ENCODE assay signal across 20 mouse cellular contexts in the genomic region with DNA sequence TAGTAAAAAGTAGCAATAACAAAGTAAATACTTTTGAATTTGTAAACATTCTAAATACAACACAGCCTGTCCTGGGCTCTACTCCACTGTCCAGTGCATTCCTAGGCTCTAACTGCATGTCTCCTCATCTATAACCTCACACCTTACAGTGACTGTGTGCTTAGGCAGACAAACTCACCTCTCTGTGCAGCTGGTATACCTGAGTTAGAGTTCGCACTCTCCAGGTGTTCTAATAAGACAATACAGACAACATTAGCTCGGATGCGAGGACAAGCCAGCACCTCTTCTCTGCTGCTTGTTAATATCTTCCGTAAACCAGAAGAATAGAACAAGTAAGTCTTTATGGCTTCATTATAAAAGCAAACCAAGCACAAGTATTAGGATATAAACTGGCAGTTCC. TPM values are rescaled to one million over a fixed set of nuclear protein-coding genes. Genes with fewer than 3 reads are reported as not detected.
DNase-seq lines count a peak whose midpoint lies in the region; ATAC-seq and TF ChIP-seq lines count a peak whose summit lies in the region.
"Had no signal": no experiment of that assay in that cellular context is flagged by ENCODE, and none has a peak within 500 bp of the region (broad histone marks: within the 10 kb centered on the region; RNA-seq: fewer than 3 reads in every experiment).

No protein-coding gene starts in this region.

- peak; percentile 54 for DNase-seq in heart, adult 11 months
- no peak for DNase-seq in heart, postnatal 36 days
- DNase-seq in midbrain, embryonic 11.5 days (ENCODE audit: low spot score, missing footprints) = peak; percentile 33
- DNase-seq in midbrain, embryonic 14.5 days = no peak
- DNase-seq in stomach, postnatal 0 days (ENCODE audit: low spot score) = peak; percentile 6
- DNase-seq: adrenal gland, adult 8-10 months; adrenal gland, postnatal 14 days; adrenal gland, postnatal 36 days; B cell, adult 2 months; cerebellum, adult 11-12 months; cerebellum, postnatal 25 days had no signal

- no peak overlapping the region for H3K9ac ChIP-seq in midbrain, embryonic 11.5 days (ENCODE audit: low read length)
- H3K9ac ChIP-seq in midbrain, embryonic 14.5 days (replicated peaks; ENCODE audit: low read length) = no peak overlapping the region
- no peak overlapping the region for H3K9ac ChIP-seq in stomach, postnatal 0 days (ENCODE audit: low read length)
- H3K9ac ChIP-seq: embryonic facial prominence, embryonic 12.5 days; forebrain, embryonic 13.5 days; forebrain, embryonic 15.5 days had no signal

- H3K36me3 ChIP-seq in midbrain, embryonic 11.5 days (ENCODE audit: control insufficient read depth, insufficient read depth, low read length) = no peaks in the 10 kb centered on the region
- H3K36me3 ChIP-seq in midbrain, embryonic 14.5 days (ENCODE audit: control insufficient read depth, insufficient read depth, low read length) = peaks cover 39% of the 10 kb centered on the region
- H3K36me3 ChIP-seq in stomach, postnatal 0 days (ENCODE audit: control insufficient read depth, insufficient read depth, low read length) = peaks cover 4% of the 10 kb centered on the region

- no peaks in the 10 kb centered on the region for H3K4me1 ChIP-seq in midbrain, embryonic 11.5 days (ENCODE audit: control insufficient read depth, insufficient read depth, low read length)
- no peaks in the 10 kb centered on the region for H3K4me1 ChIP-seq in midbrain, embryonic 14.5 days (ENCODE audit: control insufficient read depth, insufficient read depth, low read length)
- H3K4me1 ChIP-seq in stomach, postnatal 0 days (replicated peaks; ENCODE audit: control insufficient read depth, insufficient read depth) = no peaks in the 10 kb centered on the region
- H3K4me1 ChIP-seq: embryonic facial prominence, embryonic 10.5 days; embryonic facial prominence, embryonic 12.5 days; forebrain, embryonic 15.5 days had no signal

- ATAC-seq in midbrain, embryonic 11.5 days (ENCODE audit: low FRiP score) = no peak
- ATAC-seq in midbrain, embryonic 14.5 days (ENCODE audit: low FRiP score, low TSS enrichment) = no peak
- no peak for ATAC-seq in stomach, postnatal 0 days (ENCODE audit: low FRiP score, low TSS enrichment)
- ATAC-seq: activated CD4-positive, CD25-positive, alpha-beta regulatory T cell, adult 4 months; CD4-positive, CD25-positive, alpha-beta regulatory T cell, adult 4 months; Patski had no signal

- no peak for TF ChIP-seq EP300 in stomach, postnatal 0 days (optimal IDR thresholded peaks at IDR 0.05)

- no peaks in the 10 kb centered on the region for H3K27me3 ChIP-seq in midbrain, embryonic 11.5 days (ENCODE audit: control insufficient read depth, insufficient read depth, low read length)
- no peaks in the 10 kb centered on the region for H3K27me3 ChIP-seq in midbrain, embryonic 14.5 days (ENCODE audit: control insufficient read depth, insufficient read depth, low read length)
- no peaks in the 10 kb centered on the region for H3K27me3 ChIP-seq in stomach, postnatal 0 days (ENCODE audit: control insufficient read depth, insufficient read depth, low read length)
- H3K27me3 ChIP-seq: CH12.LX; embryonic facial prominence, embryonic 12.5 days; forebrain, embryonic 13.5 days; forebrain, embryonic 15.5 days; Patski had no signal

- no peak overlapping the region for H3K27ac ChIP-seq in midbrain, embryonic 11.5 days (ENCODE audit: low read depth, low read length)
- H3K27ac ChIP-seq in midbrain, embryonic 14.5 days (replicated peaks; ENCODE audit: low read depth, low read length) = no peak overlapping the region
- H3K27ac ChIP-seq in stomach, postnatal 0 days (replicated peaks) = no peak overlapping the region
- H3K27ac ChIP-seq: embryonic facial prominence, embryonic 10.5 days; embryonic facial prominence, embryonic 12.5 days; forebrain, embryonic 13.5 days; forebrain, embryonic 15.5 days had no signal

- WGBS in midbrain, embryonic 11.5 days = 94% methylated on average over 4 of the region's 4 CpGs
- 95% methylated on average over 4 of the region's 4 CpGs for WGBS in midbrain, embryonic 14.5 days
- 95% methylated on average over 4 of the region's 4 CpGs for WGBS in stomach, postnatal 0 days

- no peaks in the 10 kb centered on the region for H3K9me3 ChIP-seq in midbrain, embryonic 11.5 days (ENCODE audit: control insufficient read depth, low read length)
- H3K9me3 ChIP-seq in midbrain, embryonic 14.5 days (ENCODE audit: control insufficient read depth, low read length) = no peaks in the 10 kb centered on the region
- H3K9me3 ChIP-seq in stomach, postnatal 0 days (ENCODE audit: control insufficient read depth, low read length) = no peaks in the 10 kb centered on the region
- H3K9me3 ChIP-seq: embryonic facial prominence, embryonic 10.5 days; embryonic facial prominence, embryonic 12.5 days; forebrain, embryonic 13.5 days; forebrain, embryonic 15.5 days; G1E had no signal

- H3K4me2 ChIP-seq in midbrain, embryonic 11.5 days = no peak overlapping the region
- no peak overlapping the region for H3K4me2 ChIP-seq in midbrain, embryonic 14.5 days (ENCODE audit: low read length)
- H3K4me2 ChIP-seq in stomach, postnatal 0 days (replicated peaks; ENCODE audit: low read depth) = no peak overlapping the region
- H3K4me2 ChIP-seq: embryonic facial prominence, embryonic 12.5 days; forebrain, embryonic 13.5 days; forebrain, embryonic 15.5 days had no signal

- H3K4me3 ChIP-seq in midbrain, embryonic 11.5 days (ENCODE audit: low read depth, low read length) = no peak overlapping the region
- H3K4me3 ChIP-seq in midbrain, embryonic 14.5 days (replicated peaks; ENCODE audit: low read depth, low read length) = no peak overlapping the region
- H3K4me3 ChIP-seq in stomach, postnatal 0 days (ENCODE audit: low read depth, low read length) = no peak overlapping the region
- H3K4me3 ChIP-seq: embryonic facial prominence, embryonic 10.5 days; embryonic facial prominence, embryonic 12.5 days; forebrain, embryonic 13.5 days; forebrain, embryonic 15.5 days had no signal

- no peak for TF ChIP-seq CTCF in stomach, postnatal 0 days (IDR thresholded peaks at IDR 0.05; ENCODE audit: low read depth)

- intact Hi-C loops in heart, postnatal 36 days (cut with DNase I) = no loop called here

RNA-seq across cellular contexts. Expression of a gene that starts 55.9 kb away (rescaled TPM):
- total RNA-seq in heart, postnatal 36 days (2021) = under 1 TPM; 0.11 to 0.39 TPM
- 3.8 and 5.4 TPM in 2 replicates for polyA plus RNA-seq in midbrain, embryonic 11.5 days (2014; fragmentation: Nextera tagmentation; extraction: Ambion mirVana)
- polyA plus RNA-seq in midbrain, embryonic 14.5 days (2014; fragmentation: Nextera tagmentation; extraction: Ambion mirVana) = 7.5 and 8.4 TPM in 2 replicates
- polyA plus RNA-seq in stomach, postnatal 0 days (2015; fragmentation: Nextera tagmentation; extraction: Ambion mirVana) = 0.19 and 0.23 TPM in 2 replicates
- polyA plus RNA-seq: G1E had no signal

Comparison
In these comparisons a context has a peak if more than half of its experiments do, and no peak if none do; other contexts are left out.
1. DNase-seq: peak in heart, adult 11 months (single experiment), midbrain, embryonic 11.5 days (single experiment) and stomach, postnatal 0 days (single experiment); none in heart, postnatal 36 days (0 of 2) and midbrain, embryonic 14.5 days (single experiment).